Mouse (Mus musculus) liver, adult 2 months (tissue): Measurements from ENCODE around the gene Lca5. TPM values are rescaled to one million over a fixed set of nuclear protein-coding genes. Genes with fewer than 3 reads are reported as not detected.

Experiments used
- DNase-seq: peaks from one replicate; pipeline ENCODE4 v3.0.0-alpha.2; 2011; ENCODE audit warnings: low read depth, low spot score; ENCODE audit errors: extremely low read depth
- H3K27ac ChIP-seq: fragments of 200-500 bp; replicated peaks from 2 replicates; pipeline ENCODE4 v1.5.1; 2012; ENCODE audit warnings: low read depth, mild to moderate bottlenecking, control low read depth, inconsistent platforms, low read length; ENCODE audit not compliant: insufficient read depth
- H3K27me3 ChIP-seq: fragments of 200-500 bp; 2 replicates; pipeline ENCODE4 v1.6.1; 2012; ENCODE audit warnings: mild to moderate bottlenecking, moderate library complexity, low read length, inconsistent platforms; ENCODE audit not compliant: control insufficient read depth, insufficient read depth
- H3K36me3 ChIP-seq: fragments of 200-500 bp; 2 replicates; pipeline ENCODE4 v1.6.1; 2012; ENCODE audit warnings: low read length, inconsistent platforms; ENCODE audit not compliant: control insufficient read depth, insufficient read depth
- H3K4me1 ChIP-seq: fragments of 200-500 bp; 2 replicates; pipeline ENCODE4 v1.6.1; 2011; ENCODE audit warnings: low read length; ENCODE audit not compliant: control insufficient read depth, insufficient read depth
- H3K4me3 ChIP-seq: fragments of 200-500 bp; 2 replicates; pipeline ENCODE4 v1.5.1; 2011; ENCODE audit warnings: low read depth, mild to moderate bottlenecking, control low read depth, low read length, moderate library complexity; ENCODE audit not compliant: insufficient read depth
- H3K79me2 ChIP-seq: fragments of 200-500 bp; 2 replicates; pipeline ENCODE4 v1.6.1; 2012; ENCODE audit warnings: inconsistent platforms, mild to moderate bottlenecking, low read length, moderate library complexity; ENCODE audit not compliant: control insufficient read depth, insufficient read depth
- H3K9ac ChIP-seq: fragments of 200-500 bp; 2 replicates; pipeline ENCODE4 v1.6.1; 2012; ENCODE audit warnings: low read depth, mild to moderate bottlenecking, control low read depth, inconsistent platforms, low read length
- CTCF ChIP-seq: fragments of 200-500 bp; IDR thresholded peaks from 2 replicates; pipeline ENCODE4 v1.5.1; 2011; ENCODE audit warnings: low read depth, low read length, control low read depth
- POLR2A ChIP-seq: fragments of 200-500 bp; IDR thresholded peaks from 2 replicates; pipeline ENCODE4 v1.6.1; 2011; ENCODE audit warnings: low read length, control low read depth; ENCODE audit not compliant: insufficient read depth; ENCODE audit errors: extremely low read depth
- WGBS: fragments of 180-500 bp; shearing (Covaris S2); methylation state at CpG from one replicate; pipeline ENCODE4 v1.1.7; 2018; 5-methylcytosine and 5-hydroxymethylcytosine counted together
- polyA plus RNA-seq: library from polyadenylated mRNA; depleted of rRNA; stranded (reverse); fragments of >200 nt; gene quantifications from 2 replicates; pipeline ENCODE4 v1.2.3, GENCODE M21; 2012; rRNA removed
- total RNA-seq: library from RNA; depleted of rRNA; stranded (reverse); fragments of >200 nt; gene quantifications from 2 replicates; pipeline ENCODE4 v1.2.3, GENCODE M21; 2014; rRNA removed

Gene Lca5
- total and polyA plus RNA-seq, 2 experiments, result 0.02 to 0.18 TPM

DNA sequence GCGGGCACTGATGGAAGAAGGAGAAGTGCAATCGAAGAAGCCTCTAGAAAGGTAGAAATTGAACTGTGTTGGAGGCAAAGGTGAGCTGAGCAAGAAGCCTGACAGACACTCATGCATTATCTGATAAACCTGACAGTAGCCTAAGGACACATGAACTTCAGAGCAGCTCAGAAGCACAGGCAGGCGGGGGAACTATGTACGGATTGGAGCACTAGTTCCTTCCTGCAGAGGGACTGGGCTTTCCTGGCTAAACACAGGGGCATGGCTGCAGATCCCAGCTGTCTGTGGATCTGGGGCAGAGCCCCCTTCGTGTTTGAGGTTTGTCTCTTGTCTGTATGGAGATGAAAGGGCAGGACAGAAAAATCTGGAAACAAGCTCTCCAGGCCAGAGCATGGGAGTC lies 89.8 kb downstream of the Lca5 start:
- Histone ChIP-seq H3K4me1 (no peaks in the 10 kb centered on the region), H3K9ac (no peak overlapping the region), H3K27me3 (no peaks in the 10 kb centered on the region), H3K36me3 (no peaks in the 10 kb centered on the region), H3K79me2 (no peaks in the 10 kb centered on the region), H3K4me3 (no peak overlapping the region), H3K27ac (no peak overlapping the region)
- DNase-seq, result no peak
- WGBS, result 73% methylated on average over 5 of the region's 5 CpGs
- TF ChIP-seq CTCF (no peak), POLR2A (no peak)

DNA sequence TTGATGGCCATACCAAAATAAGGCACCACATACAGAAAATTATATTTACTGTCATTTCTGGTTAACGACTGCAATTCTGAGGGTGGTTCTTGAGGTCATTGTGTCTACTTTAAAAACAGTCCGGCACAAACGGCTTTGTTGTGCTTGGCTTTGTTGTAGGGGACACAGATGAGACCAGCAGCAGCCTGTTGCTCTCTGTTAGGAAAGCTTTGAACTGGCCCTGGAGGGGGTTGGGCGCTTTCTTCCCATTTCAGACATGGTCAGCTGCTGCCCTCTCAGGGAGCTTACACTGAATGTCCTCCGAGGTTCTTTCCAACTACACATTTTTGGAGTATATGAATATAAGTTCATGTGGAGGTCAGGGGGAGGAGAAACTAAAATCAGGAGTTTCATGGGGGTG lies 90.3 kb downstream of the Lca5 start:
- TF ChIP-seq POLR2A (no peak), CTCF (no peak)
- Histone ChIP-seq H3K27me3 (no peaks in the 10 kb centered on the region), H3K9ac (no peak overlapping the region), H3K4me1 (no peaks in the 10 kb centered on the region), H3K36me3 (no peaks in the 10 kb centered on the region), H3K27ac (no peak overlapping the region), H3K79me2 (no peaks in the 10 kb centered on the region), H3K4me3 (no peak overlapping the region)
- DNase-seq, result no peak
- 44% methylated on average over 5 of the region's 5 CpGs for WGBS

DNA sequence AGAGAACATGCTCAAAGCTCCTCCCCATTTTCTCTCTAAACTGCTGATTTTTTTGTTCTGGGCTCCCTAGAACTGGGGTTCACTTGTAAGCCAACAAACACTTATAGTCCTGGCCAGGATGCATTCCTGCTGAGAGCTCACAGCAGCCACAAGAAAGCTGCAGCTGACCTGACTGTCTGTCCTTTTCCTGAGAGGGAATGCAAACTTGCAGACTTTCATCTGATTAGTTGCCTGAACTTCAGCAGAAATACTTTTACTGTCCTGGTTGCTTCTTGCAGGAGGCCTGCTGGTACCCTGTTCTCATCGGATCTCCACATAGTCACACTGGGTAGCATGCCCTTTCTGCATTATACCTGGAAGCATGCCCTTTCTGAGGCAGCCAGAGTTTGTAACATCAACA lies 91.0 kb downstream of the Lca5 start:
- Histone ChIP-seq H3K79me2 (no peaks in the 10 kb centered on the region), H3K9ac (no peak overlapping the region), H3K4me3 (no peak overlapping the region), H3K27ac (no peak overlapping the region), H3K36me3 (no peaks in the 10 kb centered on the region), H3K27me3 (no peaks in the 10 kb centered on the region), H3K4me1 (no peaks in the 10 kb centered on the region)
- WGBS, result 24% methylated on average over 1 of the region's 1 CpGs
- no peak for TF ChIP-seq POLR2A
- no peak for TF ChIP-seq CTCF
- DNase-seq, result no peak

DNA sequence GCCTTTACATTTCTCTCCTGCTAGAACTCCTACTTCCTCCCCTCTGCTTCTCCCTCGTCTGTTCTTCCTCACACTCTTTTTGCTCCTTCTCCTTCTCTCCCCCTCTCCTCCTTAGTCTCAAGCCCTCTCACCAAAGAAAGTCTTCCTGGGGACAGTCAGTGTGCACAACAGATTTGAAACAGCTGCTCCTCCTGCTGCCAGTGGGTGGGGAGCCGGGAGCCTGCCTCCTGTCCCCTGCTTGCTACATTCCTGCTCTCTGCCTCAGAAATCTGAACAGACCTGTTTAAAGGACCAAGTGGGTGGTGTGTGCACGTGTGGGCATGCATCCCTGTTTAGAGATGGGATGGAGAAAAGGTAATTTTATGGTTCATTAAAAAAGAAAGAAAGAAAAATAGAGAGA lies 91.4 kb downstream of the Lca5 start:
- no peak overlapping the region for H3K4me3 ChIP-seq
- TF ChIP-seq POLR2A (no peak), CTCF (no peak)
- no peaks in the 10 kb centered on the region for H3K36me3 ChIP-seq
- H3K79me2 ChIP-seq, result no peaks in the 10 kb centered on the region
- no peaks in the 10 kb centered on the region for H3K27me3 ChIP-seq
- no peak overlapping the region for H3K9ac ChIP-seq
- no peak for DNase-seq
- H3K4me1 ChIP-seq, result no peaks in the 10 kb centered on the region
- no peak overlapping the region for H3K27ac ChIP-seq
- 27% methylated on average over 3 of the region's 3 CpGs for WGBS

DNA sequence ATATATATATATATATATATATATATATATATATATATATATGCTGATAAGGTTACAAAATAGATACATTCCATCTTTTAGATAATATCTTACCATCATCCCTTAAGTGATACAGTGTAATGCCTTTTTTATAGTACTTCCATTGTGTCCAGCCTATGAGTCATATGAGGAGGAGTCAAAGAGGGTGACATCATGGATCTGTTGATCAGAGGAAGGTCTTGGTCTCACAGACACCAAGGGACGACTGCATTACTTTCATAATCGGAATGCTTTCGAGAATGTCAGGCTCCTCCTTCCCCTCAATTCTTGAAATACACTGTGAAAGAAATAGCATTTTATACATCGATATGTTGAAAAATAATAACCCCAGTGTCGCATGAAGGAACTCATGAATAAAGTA lies 93.4 kb downstream of the Lca5 start:
- WGBS, result 89% methylated on average over 5 of the region's 5 CpGs
- TF ChIP-seq POLR2A (no peak), CTCF (no peak)
- no peak for DNase-seq
- no peaks in the 10 kb centered on the region for H3K36me3 ChIP-seq
- H3K79me2 ChIP-seq, result no peaks in the 10 kb centered on the region
- no peak overlapping the region for H3K9ac ChIP-seq
- no peaks in the 10 kb centered on the region for H3K27me3 ChIP-seq
- H3K4me3 ChIP-seq, result no peak overlapping the region
- H3K27ac ChIP-seq, result no peak overlapping the region
- H3K4me1 ChIP-seq, result no peaks in the 10 kb centered on the region

DNA sequence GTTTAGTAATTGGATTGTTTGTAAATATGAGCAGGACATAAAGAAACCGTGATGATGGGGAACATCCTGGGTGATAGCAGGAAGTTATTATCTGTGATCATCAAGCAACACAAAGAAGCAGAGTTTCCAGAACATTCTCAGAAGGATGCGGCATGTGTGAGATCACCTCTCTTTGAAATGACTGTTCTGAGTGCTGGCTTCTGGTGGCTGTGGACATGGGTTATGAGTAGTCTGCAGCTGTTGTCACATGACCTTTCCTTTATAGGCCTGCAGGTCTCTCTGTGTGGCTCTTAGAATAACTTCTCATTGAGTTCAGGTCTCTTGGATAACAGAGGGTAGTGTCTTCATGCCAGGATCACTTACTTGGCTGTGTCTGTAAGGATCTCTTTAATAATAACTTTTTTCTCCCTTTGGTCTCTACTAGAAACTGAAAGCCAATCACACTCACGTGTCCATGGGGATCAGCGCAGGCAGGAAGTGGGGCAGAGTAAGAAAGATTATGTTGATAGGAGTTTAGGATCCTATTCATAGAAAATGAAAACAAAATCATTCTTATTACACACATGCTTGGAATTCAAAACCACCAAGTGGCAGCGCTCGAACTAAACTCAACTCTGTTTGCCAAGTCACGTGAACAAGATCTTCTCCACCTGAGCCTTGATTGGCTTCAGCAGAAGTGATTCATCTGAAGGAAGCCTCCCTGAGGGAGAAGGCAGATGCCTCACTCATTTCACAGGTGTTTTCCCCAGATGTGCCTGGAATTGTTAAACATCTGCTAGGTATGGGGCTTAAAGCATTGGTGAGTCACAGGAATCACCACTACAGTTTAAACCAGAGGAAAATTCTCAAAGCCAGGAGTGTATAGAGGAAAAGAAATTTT lies 98.2 kb downstream of the Lca5 start:
- no peak overlapping the region for H3K27ac ChIP-seq
- no peak for TF ChIP-seq CTCF
- TF ChIP-seq POLR2A, result no peak
- no peak overlapping the region for H3K9ac ChIP-seq
- no peaks in the 10 kb centered on the region for H3K4me1 ChIP-seq
- no peaks in the 10 kb centered on the region for H3K36me3 ChIP-seq
- DNase-seq, result no peak
- no peaks in the 10 kb centered on the region for H3K27me3 ChIP-seq
- no peaks in the 10 kb centered on the region for H3K79me2 ChIP-seq
- 86% methylated on average over 7 of the region's 7 CpGs for WGBS
- no peak overlapping the region for H3K4me3 ChIP-seq

Other genes starting within 250 kb of the Lca5 start
- 22.7 and 25.0 TPM in 2 replicates for gene Sh3bgrl2, start 107.2 kb upstream of the Lca5 start, total RNA-seq
- 8.4 and 9.6 TPM in 2 replicates for gene Sh3bgrl2, start 107.2 kb upstream of the Lca5 start, polyA plus RNA-seq